Mouse (Mus musculus) liver, embryonic 13.5 days (tissue): ENCODE results near the gene Atl2. TPM values are rescaled to one million over a fixed set of nuclear protein-coding genes. Genes with fewer than 3 reads are reported as not detected.

ENCODE experiments used
- ATAC-seq: fragments of 200-750 bp; cut with Nextera tagmentation; 2 replicates; pipeline ENCODE4 v1.8.0; 2017; ENCODE audit warnings: low read depth, mild to moderate bottlenecking, moderate number of reproducible peaks, moderate library complexity
- DNase-seq: peaks from one replicate; pipeline ENCODE4 v3.0.0; 2022
- H3K27ac ChIP-seq: fragments of 300-500 bp; sonication (generic); 2 replicates; pipeline ENCODE4 v1.5.1; 2015; ENCODE audit warnings: moderate library complexity, mild to moderate bottlenecking, inconsistent platforms
- H3K27me3 ChIP-seq: fragments of 300-500 bp; sonication (generic); 2 replicates; pipeline ENCODE4 v1.6.1; 2015; ENCODE audit warnings: mild to moderate bottlenecking, inconsistent platforms
- H3K36me3 ChIP-seq: fragments of 300-500 bp; sonication (generic); 2 replicates; pipeline ENCODE4 v1.6.1; 2015; ENCODE audit warnings: mild to moderate bottlenecking, inconsistent platforms
- H3K4me1 ChIP-seq: fragments of 300-500 bp; sonication (generic); replicated peaks from 2 replicates; pipeline ENCODE4 v1.6.1; 2015; ENCODE audit warnings: inconsistent platforms
- H3K4me2 ChIP-seq: fragments of 300-500 bp; sonication (generic); 2 replicates; pipeline ENCODE4 v1.6.1; 2015; ENCODE audit warnings: inconsistent platforms, mild to moderate bottlenecking, moderate library complexity
- H3K4me3 ChIP-seq: fragments of 300-500 bp; sonication (generic); replicated peaks from 2 replicates; pipeline ENCODE4 v1.5.1; 2015; ENCODE audit warnings: mild to moderate bottlenecking, inconsistent platforms
- H3K9ac ChIP-seq: fragments of 300-500 bp; sonication (generic); 2 replicates; pipeline ENCODE4 v1.6.1; 2015; ENCODE audit warnings: mild to moderate bottlenecking, inconsistent platforms
- H3K9me3 ChIP-seq: fragments of 300-500 bp; sonication (generic); replicated peaks from 2 replicates; pipeline ENCODE4 v1.6.1; 2016; ENCODE audit warnings: inconsistent platforms
- WGBS: fragments of 180-500 bp; shearing (Covaris S2); methylation state at CpG from one replicate; pipeline ENCODE4 v1.1.7; 2015; ENCODE audit not compliant: insufficient replicate concordance; 5-methylcytosine and 5-hydroxymethylcytosine counted together
- polyA plus RNA-seq: library from polyadenylated mRNA; unstranded; fragments of >200 nt; fragmentation: Nextera tagmentation; extraction: Ambion mirVana; gene quantifications from 2 replicates; pipeline ENCODE4 v1.2.1, GENCODE M21; 2015

The Atl2 gene
- polyA plus RNA-seq, result 31.7 and 40.2 TPM in 2 replicates

GRCm38 (mm10) chr17:79895911-79896423 lies at the start of gene Atl2:
Atl2 (minus strand) TSS chr17:79896123.
- Histone ChIP-seq H3K27me3 (peaks cover 20% of the 10 kb centered on the region), H3K36me3 (no peaks in the 10 kb centered on the region), H3K9me3 (no peaks in the 10 kb centered on the region), H3K9ac (peak within 1 kb of the TSS; percentile 99), H3K4me2 (peak within 1 kb of the TSS; percentile 89), H3K4me3 (peak within 1 kb of the TSS; percentile 98), H3K4me1 (peaks cover 50% of the 10 kb centered on the region), H3K27ac (peak within 1 kb of the TSS; percentile 94)
- DNase-seq, result peak; percentile 95
- under 1% methylated on average over 47 of the region's 51 CpGs for WGBS
- ATAC-seq, result peak; percentile 89

- WGBS, result 64% methylated on average over 6 of the region's 6 CpGs
- Histone ChIP-seq H3K27ac (no peak overlapping the region), H3K36me3 (no peaks in the 10 kb centered on the region), H3K4me1 (peaks cover 10% of the 10 kb centered on the region), H3K9ac (no peak overlapping the region), H3K9me3 (no peaks in the 10 kb centered on the region), H3K27me3 (peaks cover under 1% of the 10 kb centered on the region), H3K4me2 (no peak overlapping the region), H3K4me3 (no peak overlapping the region)
- DNase-seq, result no peak
- ATAC-seq, result no peak
These were observed 48.9 kb upstream of the Atl2 start for GRCm38 (mm10) chr17:79944851-79945250.

DNA sequence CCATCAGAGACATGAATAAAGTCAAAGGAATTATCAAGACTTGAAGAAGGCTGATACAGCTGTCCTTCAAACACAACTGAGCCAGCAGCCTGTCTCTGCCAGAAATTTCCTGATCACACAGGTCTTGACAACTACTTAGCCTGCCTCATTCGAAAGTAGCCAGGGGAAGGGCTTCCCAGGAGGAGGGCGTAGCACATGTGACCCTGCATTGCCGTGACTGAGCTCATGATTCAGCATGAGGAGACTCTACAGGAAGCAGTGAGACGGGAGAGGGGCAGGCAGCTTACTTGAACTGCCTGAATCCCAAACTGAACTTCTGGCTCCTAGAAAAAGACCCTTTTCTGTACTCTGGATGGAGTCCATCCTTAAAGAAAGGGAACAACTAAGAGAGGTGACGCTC lies 46.5 kb upstream of the Atl2 start:
- DNase-seq (no peak), ATAC-seq (0 out of 2 replicates have a peak, but pooled peaks have one; percentile 26)
- 54% methylated on average over 5 of the region's 5 CpGs for WGBS
- H3K4me3 ChIP-seq, result no peak overlapping the region
- no peaks in the 10 kb centered on the region for H3K9me3 ChIP-seq
- no peak overlapping the region for H3K4me2 ChIP-seq
- H3K4me1 ChIP-seq, result peaks cover 13% of the 10 kb centered on the region
- H3K9ac ChIP-seq, result no peak overlapping the region
- no peak overlapping the region for H3K27ac ChIP-seq
- H3K27me3 ChIP-seq, result no peaks in the 10 kb centered on the region; the same call in 1 of the 2 replicates
- H3K36me3 ChIP-seq, result no peaks in the 10 kb centered on the region

DNA sequence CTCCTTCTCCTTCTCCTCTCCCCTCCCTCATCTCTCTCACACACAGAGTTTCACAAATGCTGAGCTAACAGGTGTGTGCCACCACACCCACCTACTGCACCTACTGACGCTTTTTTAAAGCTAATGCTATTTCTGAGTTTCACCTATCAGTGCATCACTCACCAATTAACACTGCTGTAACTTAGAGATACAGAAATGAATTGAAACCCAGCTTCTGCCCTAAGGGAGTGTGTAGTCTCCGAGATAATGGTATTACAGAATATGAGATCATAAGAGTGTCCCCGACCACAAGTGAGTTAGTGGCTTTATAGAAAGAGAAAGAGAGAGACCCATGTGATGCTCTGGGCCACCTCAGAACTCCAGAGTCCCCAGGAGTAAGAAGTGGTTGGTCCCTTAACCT lies 43.2 kb upstream of the Atl2 start:
- WGBS, result 28% methylated on average over 3 of the region's 3 CpGs
- peaks cover 13% of the 10 kb centered on the region for H3K4me1 ChIP-seq
- H3K4me3 ChIP-seq, result no peak overlapping the region
- ATAC-seq (peak; percentile 63), DNase-seq (no peak)
- no peaks in the 10 kb centered on the region for H3K36me3 ChIP-seq
- no peaks in the 10 kb centered on the region for H3K9me3 ChIP-seq
- H3K9ac ChIP-seq, result no peak overlapping the region
- H3K27me3 ChIP-seq, result no peaks in the 10 kb centered on the region; the same call in 1 of the 2 replicates
- H3K4me2 ChIP-seq, result no peak overlapping the region
- no peak overlapping the region for H3K27ac ChIP-seq

GRCm38 (mm10) chr17:79937921-79938601 lies 42.1 kb upstream of the Atl2 start:
- Histone ChIP-seq H3K4me2 (no peak overlapping the region), H3K9me3 (no peaks in the 10 kb centered on the region), H3K27ac (no peak overlapping the region), H3K27me3 (no peaks in the 10 kb centered on the region; the same call in 1 of the 2 replicates), H3K36me3 (no peaks in the 10 kb centered on the region), H3K4me1 (peaks cover 13% of the 10 kb centered on the region), H3K4me3 (no peak overlapping the region), H3K9ac (no peak overlapping the region)
- WGBS, result 69% methylated on average over 10 of the region's 10 CpGs
- no peak for DNase-seq
- ATAC-seq, result peak; percentile 47

GRCm38 (mm10) chr17:79934370-79934769 lies 38.4 kb upstream of the Atl2 start:
- WGBS, result 84% methylated on average over 15 of the region's 15 CpGs
- no peak overlapping the region for H3K27ac ChIP-seq
- no peak overlapping the region for H3K9ac ChIP-seq
- DNase-seq (no peak), ATAC-seq (no peak)
- no peak overlapping the region for H3K4me3 ChIP-seq
- peaks cover 9% of the 10 kb centered on the region for H3K4me1 ChIP-seq
- H3K36me3 ChIP-seq, result no peaks in the 10 kb centered on the region
- no peaks in the 10 kb centered on the region; the same call in 1 of the 2 replicates for H3K27me3 ChIP-seq
- no peak overlapping the region for H3K4me2 ChIP-seq
- no peaks in the 10 kb centered on the region for H3K9me3 ChIP-seq

DNA sequence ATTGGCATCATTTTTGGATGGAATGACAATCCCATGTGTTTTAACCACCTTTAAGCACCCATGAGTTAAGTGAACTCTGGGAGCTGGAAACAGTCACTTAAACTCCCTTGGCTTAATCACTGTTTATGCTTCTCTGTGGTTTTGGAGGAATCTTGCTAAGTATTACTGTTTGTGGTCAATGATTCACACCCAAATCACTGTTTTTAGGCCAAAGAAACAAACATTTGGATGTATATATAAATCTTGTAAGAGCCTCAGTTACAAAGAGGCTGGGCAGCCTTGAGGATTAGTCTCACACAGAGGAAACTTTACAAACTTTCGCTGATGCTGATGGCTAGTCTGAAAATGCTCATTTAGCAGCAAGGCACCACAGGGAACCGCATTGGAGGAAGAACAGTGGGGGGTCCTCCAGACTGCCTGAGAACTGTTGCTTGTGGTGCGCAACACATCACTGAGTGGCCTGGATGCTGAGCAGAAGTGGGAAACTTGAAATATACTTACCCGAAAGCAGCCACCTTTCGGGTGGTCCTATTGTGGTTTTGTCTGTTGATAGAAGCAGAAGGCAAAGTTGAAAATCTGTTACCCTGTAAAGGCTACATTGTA lies 36.9 kb upstream of the Atl2 start:
- no peaks in the 10 kb centered on the region for H3K36me3 ChIP-seq
- H3K27me3 ChIP-seq, result no peaks in the 10 kb centered on the region; the same call in 1 of the 2 replicates
- H3K27ac ChIP-seq, result no peak overlapping the region
- no peak overlapping the region for H3K4me2 ChIP-seq
- H3K4me1 ChIP-seq, result peaks cover under 1% of the 10 kb centered on the region; the same call in 1 of the 2 replicates
- ATAC-seq, result no peak
- DNase-seq, result no peak
- H3K4me3 ChIP-seq, result no peak overlapping the region
- H3K9me3 ChIP-seq, result no peaks in the 10 kb centered on the region
- 65% methylated on average over 5 of the region's 5 CpGs for WGBS
- H3K9ac ChIP-seq, result no peak overlapping the region

- H3K9ac ChIP-seq, result no peak overlapping the region
- H3K27ac ChIP-seq, result peak overlapping the region; percentile 54; the same call in 1 of the 2 replicates
- WGBS, result 61% methylated on average over 2 of the region's 2 CpGs
- H3K36me3 ChIP-seq, result no peaks in the 10 kb centered on the region
- H3K9me3 ChIP-seq, result no peaks in the 10 kb centered on the region
- no peak overlapping the region for H3K4me2 ChIP-seq
- H3K4me1 ChIP-seq, result peaks cover 29% of the 10 kb centered on the region
- no peak for DNase-seq
- no peak for ATAC-seq
- no peaks in the 10 kb centered on the region for H3K27me3 ChIP-seq
- H3K4me3 ChIP-seq, result no peak overlapping the region
These were observed 31.2 kb upstream of the Atl2 start for GRCm38 (mm10) chr17:79927110-79927509.

GRCm38 (mm10) chr17:79926486-79926885 lies 30.6 kb upstream of the Atl2 start:
- Histone ChIP-seq H3K4me2 (peak overlapping the region; percentile 49), H3K27ac (peak overlapping the region; percentile 54), H3K4me3 (no peak overlapping the region), H3K27me3 (no peaks in the 10 kb centered on the region), H3K4me1 (peaks cover 29% of the 10 kb centered on the region), H3K9ac (no peak overlapping the region; the same call in 1 of the 2 replicates), H3K36me3 (no peaks in the 10 kb centered on the region), H3K9me3 (no peaks in the 10 kb centered on the region)
- 42% methylated on average over 3 of the region's 3 CpGs for WGBS
- ATAC-seq (peak; percentile 91), DNase-seq (no peak)

DNA sequence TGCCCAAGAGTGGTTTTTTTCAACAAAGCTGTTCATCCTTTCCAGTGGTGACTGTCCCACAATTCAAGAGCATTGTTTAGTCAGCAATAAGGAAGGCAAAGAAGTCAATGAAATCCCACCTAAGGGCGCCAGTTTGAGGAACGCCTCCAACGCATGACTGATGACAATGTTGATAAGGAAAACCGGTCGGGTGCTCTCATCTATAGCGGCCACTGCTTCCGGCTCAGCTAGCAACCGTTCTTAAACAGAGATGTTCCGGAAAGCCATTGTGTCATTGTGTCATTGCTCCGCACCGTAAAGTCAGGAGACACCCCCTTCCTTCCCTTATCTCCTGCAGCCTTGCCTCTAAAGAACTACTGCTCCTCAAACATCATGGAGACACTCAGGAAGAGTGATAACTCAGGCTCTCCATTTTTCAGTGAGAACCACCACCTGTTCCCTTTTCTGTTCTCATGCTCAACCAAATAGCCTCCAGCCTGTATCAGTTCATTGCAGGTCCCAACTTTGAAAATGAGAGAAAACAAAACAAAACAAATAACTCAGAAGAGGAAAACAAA lies 30.0 kb upstream of the Atl2 start:
- peak; percentile 82 for ATAC-seq
- Histone ChIP-seq H3K9me3 (no peaks in the 10 kb centered on the region), H3K4me2 (peak overlapping the region; percentile 49), H3K4me3 (peak overlapping the region; percentile 29), H3K27ac (peak overlapping the region; percentile 54), H3K27me3 (no peaks in the 10 kb centered on the region), H3K9ac (peak overlapping the region; percentile 7; the same call in 1 of the 2 replicates), H3K4me1 (peaks cover 29% of the 10 kb centered on the region), H3K36me3 (no peaks in the 10 kb centered on the region)
- DNase-seq, result peak; percentile 42
- WGBS, result 33% methylated on average over 11 of the region's 11 CpGs

GRCm38 (mm10) chr17:79920355-79920754 lies 24.4 kb upstream of the Atl2 start:
- H3K4me1 ChIP-seq, result peaks cover 53% of the 10 kb centered on the region
- no peak overlapping the region for H3K4me2 ChIP-seq
- H3K27me3 ChIP-seq, result no peaks in the 10 kb centered on the region
- 72% methylated on average over 2 of the region's 2 CpGs for WGBS
- H3K4me3 ChIP-seq, result no peak overlapping the region
- H3K27ac ChIP-seq, result no peak overlapping the region
- DNase-seq, result no peak
- no peaks in the 10 kb centered on the region for H3K36me3 ChIP-seq
- no peaks in the 10 kb centered on the region for H3K9me3 ChIP-seq
- ATAC-seq, result no peak
- no peak overlapping the region for H3K9ac ChIP-seq
